Mouse (Mus musculus) cerebellum, adult 2 months (tissue): Measurements from ENCODE around the gene Brd3os.

Experiments used
- CTCF ChIP-seq: fragments of 200-500 bp; IDR thresholded peaks from 2 replicates; pipeline ENCODE4 v1.5.1; 2011; ENCODE audit warnings: low read depth, mild to moderate bottlenecking, control low read depth, low read length, moderate library complexity, borderline replicate concordance; ENCODE audit not compliant: insufficient read depth
- POLR2A ChIP-seq: fragments of 200-500 bp; IDR thresholded peaks from 2 replicates; pipeline ENCODE4 v1.6.1; 2011; ENCODE audit warnings: low read length, control low read depth, borderline replicate concordance; ENCODE audit not compliant: insufficient read depth

GRCm38 (mm10) chr2:27486725-27487124 is 44.6 kb downstream of the Brd3os start:
- TF ChIP-seq POLR2A = no peak
- TF ChIP-seq CTCF = no peak
